In genomic region chr19:18671056-18671741, GRCm38 (mm10) we compare ENCODE assay signal across 8 mouse cellular contexts. TPM values are rescaled to one million over a fixed set of nuclear protein-coding genes. Genes with fewer than 3 reads are reported as not detected.
DNase-seq lines count a peak whose midpoint lies in the region; ATAC-seq and TF ChIP-seq lines count a peak whose summit lies in the region.

No protein-coding gene starts in this region.

- TF ChIP-seq POLR2A in lung, adult 2 months (IDR thresholded peaks at IDR 0.05; ENCODE audit: borderline replicate concordance, extremely low read depth, low read depth, low read length) = no peak

- TF ChIP-seq CTCF in lung, adult 2 months (IDR thresholded peaks at IDR 0.05; ENCODE audit: insufficient read depth, low read length) = no peak
- no peak for TF ChIP-seq CTCF in midbrain, postnatal 0 days (IDR thresholded peaks at IDR 0.05)

- H3K9me3 ChIP-seq in limb, embryonic 13.5 days = no peaks in the 10 kb centered on the region
- no peaks in the 10 kb centered on the region for H3K9me3 ChIP-seq in midbrain, postnatal 0 days (ENCODE audit: low read length)
- H3K9me3 ChIP-seq in stomach, embryonic 14.5 days (ENCODE audit: control insufficient read depth, low read depth, low read length) = no peaks in the 10 kb centered on the region

- intact Hi-C loops in gastrocnemius, postnatal 14 days (cut with DNase I; ENCODE audit: low total_unique reads) = no loop called here

- peak overlapping the region; percentile 84 for H3K9ac ChIP-seq in limb, embryonic 13.5 days
- H3K9ac ChIP-seq in midbrain, postnatal 0 days (replicated peaks; ENCODE audit: low read length, poor library complexity, severe bottlenecking) = peak overlapping the region; percentile 68
- peak overlapping the region; percentile 82 for H3K9ac ChIP-seq in stomach, embryonic 14.5 days (replicated peaks; ENCODE audit: low read depth, low read length)

- H3K4me3 ChIP-seq in lung, adult 2 months (replicated peaks; ENCODE audit: extremely low read depth, low read depth, low read length) = peak overlapping the region; percentile 62
- H3K4me3 ChIP-seq in limb, embryonic 13.5 days = peak overlapping the region; percentile 78
- peak overlapping the region; percentile 71 for H3K4me3 ChIP-seq in midbrain, postnatal 0 days (ENCODE audit: low read depth, low read length)
- peak overlapping the region; percentile 64 for H3K4me3 ChIP-seq in stomach, embryonic 14.5 days (ENCODE audit: low read depth, low read length)

- peak; percentile 72 for ATAC-seq in limb, embryonic 13.5 days (ENCODE audit: low FRiP score, low read depth)
- ATAC-seq in midbrain, postnatal 0 days (ENCODE audit: low FRiP score) = peak; percentile 72
- ATAC-seq in stomach, embryonic 14.5 days (ENCODE audit: insufficient number of reproducible peaks, insufficient read depth, low FRiP score, low read depth) = peak; percentile 60

- no peaks in the 10 kb centered on the region for H3K27me3 ChIP-seq in limb, embryonic 13.5 days
- no peaks in the 10 kb centered on the region for H3K27me3 ChIP-seq in midbrain, postnatal 0 days (ENCODE audit: insufficient read depth, low read length)
- no peaks in the 10 kb centered on the region for H3K27me3 ChIP-seq in stomach, embryonic 14.5 days (ENCODE audit: control insufficient read depth, insufficient read depth, low read length)

- H3K36me3 ChIP-seq in limb, embryonic 13.5 days = no peaks in the 10 kb centered on the region
- H3K36me3 ChIP-seq in midbrain, postnatal 0 days (ENCODE audit: insufficient read depth, low read length) = no peaks in the 10 kb centered on the region
- no peaks in the 10 kb centered on the region for H3K36me3 ChIP-seq in stomach, embryonic 14.5 days (ENCODE audit: control insufficient read depth, insufficient read depth, low read length)

- peak overlapping the region; percentile 85 for H3K4me2 ChIP-seq in limb, embryonic 13.5 days (replicated peaks)
- H3K4me2 ChIP-seq in midbrain, postnatal 0 days (ENCODE audit: low read depth, low read length, poor library complexity, severe bottlenecking) = peak overlapping the region; percentile 73
- peak overlapping the region; percentile 68 for H3K4me2 ChIP-seq in stomach, embryonic 14.5 days (replicated peaks; ENCODE audit: low read depth, low read length)

- H3K27ac ChIP-seq in limb, embryonic 13.5 days = peak overlapping the region; percentile 85
- H3K27ac ChIP-seq in midbrain, postnatal 0 days (ENCODE audit: low read depth, low read length) = peak overlapping the region; percentile 72
- H3K27ac ChIP-seq in stomach, embryonic 14.5 days (ENCODE audit: low read length) = peak overlapping the region; percentile 87; the same call in 1 of the 2 replicates

- WGBS in lung, adult 2 months = under 1% methylated on average over 64 of the region's 64 CpGs
- WGBS in limb, embryonic 13.5 days = under 1% methylated on average over 53 of the region's 64 CpGs
- WGBS in midbrain, postnatal 0 days = under 1% methylated on average over 48 of the region's 64 CpGs
- under 1% methylated on average over 62 of the region's 64 CpGs for WGBS in stomach, embryonic 14.5 days

- DNase-seq in lung, adult 2 months = peak; percentile 61
- DNase-seq in lung, postnatal 25 days (ENCODE audit: low spot score) = no peak
- peak; percentile 51 to 56 for DNase-seq in cerebellum, postnatal 36 days
- DNase-seq in gastrocnemius, postnatal 14 days = peak; percentile 58
- peak; percentile 32 for DNase-seq in kidney, adult 8-10 months
- DNase-seq in midbrain, postnatal 0 days (ENCODE audit: low spot score) = peak; percentile 21

- peaks cover 11% of the 10 kb centered on the region; the same call in 1 of the 2 replicates for H3K4me1 ChIP-seq in lung, adult 2 months (ENCODE audit: control insufficient read depth, insufficient read depth, low read length)
- H3K4me1 ChIP-seq in limb, embryonic 13.5 days = peaks cover 20% of the 10 kb centered on the region
- H3K4me1 ChIP-seq in midbrain, postnatal 0 days (ENCODE audit: insufficient read depth, low read length) = peaks cover 20% of the 10 kb centered on the region
- peaks cover 23% of the 10 kb centered on the region for H3K4me1 ChIP-seq in stomach, embryonic 14.5 days (ENCODE audit: control insufficient read depth, insufficient read depth, low read length)

RNA-seq across cellular contexts. Expression of gene Carnmt1, which starts 0.6 kb away (rescaled TPM):
- 6.5 and 7.1 TPM in 2 replicates for polyA plus RNA-seq in lung, adult 2 months (2012; rRNA removed)
- total RNA-seq in gastrocnemius, postnatal 14 days (2021) = 10 to 100 TPM; 69.3 to 72.8 TPM
- 28.5 and 30.0 TPM in 2 replicates for polyA plus RNA-seq in limb, embryonic 13.5 days (2015; fragmentation: Nextera tagmentation; extraction: Ambion mirVana)
- 8.2 and 10.7 TPM in 2 replicates for total RNA-seq in midbrain, postnatal 0 days (2014; rRNA removed)
- 9.8 and 11.5 TPM in 2 replicates for polyA plus RNA-seq in midbrain, postnatal 0 days (2015; fragmentation: Nextera tagmentation; extraction: Ambion mirVana)
- polyA plus RNA-seq in stomach, embryonic 14.5 days (2014; fragmentation: Nextera tagmentation; extraction: Ambion mirVana) = 31.0 and 33.4 TPM in 2 replicates

RNA-seq across cellular contexts. Expression of gene Nmrk1, which starts 39.4 kb away (rescaled TPM):
- polyA plus RNA-seq in lung, adult 2 months (2012; rRNA removed) = 3.0 and 4.7 TPM in 2 replicates
- 1 to 10 TPM; 2.4 to 3.6 TPM for total RNA-seq in gastrocnemius, postnatal 14 days (2021)
- 17.7 and 24.6 TPM in 2 replicates for polyA plus RNA-seq in limb, embryonic 13.5 days (2015; fragmentation: Nextera tagmentation; extraction: Ambion mirVana)
- total RNA-seq in midbrain, postnatal 0 days (2014; rRNA removed) = 3.4 and 3.9 TPM in 2 replicates
- polyA plus RNA-seq in midbrain, postnatal 0 days (2015; fragmentation: Nextera tagmentation; extraction: Ambion mirVana) = 3.9 and 4.3 TPM in 2 replicates
- 13.9 and 14.8 TPM in 2 replicates for polyA plus RNA-seq in stomach, embryonic 14.5 days (2014; fragmentation: Nextera tagmentation; extraction: Ambion mirVana)

RNA-seq across cellular contexts. Expression of gene Ostf1, which starts 39.6 kb away (rescaled TPM):
- 76.8 and 79.7 TPM in 2 replicates for polyA plus RNA-seq in lung, adult 2 months (2012; rRNA removed)
- 10 to 100 TPM; 32.2 to 36.5 TPM for total RNA-seq in gastrocnemius, postnatal 14 days (2021)
- 60.8 and 65.3 TPM in 2 replicates for polyA plus RNA-seq in limb, embryonic 13.5 days (2015; fragmentation: Nextera tagmentation; extraction: Ambion mirVana)
- total RNA-seq in midbrain, postnatal 0 days (2014; rRNA removed) = 17.7 and 22.7 TPM in 2 replicates
- polyA plus RNA-seq in midbrain, postnatal 0 days (2015; fragmentation: Nextera tagmentation; extraction: Ambion mirVana) = 32.8 and 37.6 TPM in 2 replicates
- 70.4 and 71.3 TPM in 2 replicates for polyA plus RNA-seq in stomach, embryonic 14.5 days (2014; fragmentation: Nextera tagmentation; extraction: Ambion mirVana)

RNA-seq across cellular contexts. Expression of gene D030056L22Rik, which starts 41.8 kb away (rescaled TPM):
- 11.5 and 20.0 TPM in 2 replicates for polyA plus RNA-seq in lung, adult 2 months (2012; rRNA removed)
- 1 to 10 TPM; 2.6 to 3.1 TPM for total RNA-seq in gastrocnemius, postnatal 14 days (2021)
- polyA plus RNA-seq in limb, embryonic 13.5 days (2015; fragmentation: Nextera tagmentation; extraction: Ambion mirVana) = 24.5 and 26.5 TPM in 2 replicates
- 49.6 and 61.8 TPM in 2 replicates for total RNA-seq in midbrain, postnatal 0 days (2014; rRNA removed)
- 35.0 TPM in 2 replicates for polyA plus RNA-seq in midbrain, postnatal 0 days (2015; fragmentation: Nextera tagmentation; extraction: Ambion mirVana)
- 30.9 and 31.1 TPM in 2 replicates for polyA plus RNA-seq in stomach, embryonic 14.5 days (2014; fragmentation: Nextera tagmentation; extraction: Ambion mirVana)
